Mouse (Mus musculus): ENCODE measurements at regions not wholly inside any gene's neighbourhood (a gene's known extent, or its start where the extent isn't known, plus 50 kb on each side); places are given as distances from the start of the nearest gene placed in this dataset.

DNA sequence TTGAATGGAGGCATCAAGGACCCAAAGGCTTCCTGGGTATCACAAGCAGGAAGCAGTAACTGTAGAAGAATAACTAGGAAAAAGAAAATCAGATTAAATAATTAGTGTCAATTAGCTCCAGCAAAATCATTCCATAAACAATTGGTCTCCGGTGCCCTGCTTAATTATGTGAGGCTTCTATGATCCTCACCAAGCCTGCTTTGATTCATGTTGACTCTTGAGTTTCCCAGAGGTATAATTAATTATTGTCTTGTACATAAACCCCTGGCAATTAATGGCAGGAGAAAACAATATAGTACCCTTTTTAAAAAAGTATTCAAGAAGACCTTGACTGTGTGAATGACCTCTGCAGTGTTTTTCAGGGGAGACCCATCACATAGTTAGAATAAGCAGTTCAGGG, 61.5 kb upstream of the Sp8 start:
- no peak for DNase-seq (ENCODE audit: extremely low read depth, low read depth)

DNA sequence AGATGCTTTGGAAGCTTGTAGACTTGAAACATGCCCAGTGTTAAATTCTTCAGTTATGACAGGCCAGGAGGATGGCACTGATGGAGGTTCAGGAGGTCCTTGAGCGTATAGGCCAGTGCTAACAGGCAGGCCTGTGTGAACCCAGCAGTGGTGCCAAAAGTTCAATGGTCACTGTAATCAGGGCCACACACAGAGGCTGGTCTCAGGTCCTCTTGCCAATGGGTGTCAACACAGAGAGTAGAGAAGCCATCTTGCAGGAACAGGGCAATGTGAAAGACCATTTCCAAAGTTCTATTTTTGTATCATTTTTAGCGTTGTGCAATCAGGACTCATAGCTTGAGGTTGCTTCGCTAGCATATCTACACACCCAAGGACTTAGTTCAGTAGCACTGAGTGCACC, 64.2 kb upstream of the Sp8 start:
- DNase-seq (ENCODE audit: extremely low read depth, low read depth): no peak

DNA sequence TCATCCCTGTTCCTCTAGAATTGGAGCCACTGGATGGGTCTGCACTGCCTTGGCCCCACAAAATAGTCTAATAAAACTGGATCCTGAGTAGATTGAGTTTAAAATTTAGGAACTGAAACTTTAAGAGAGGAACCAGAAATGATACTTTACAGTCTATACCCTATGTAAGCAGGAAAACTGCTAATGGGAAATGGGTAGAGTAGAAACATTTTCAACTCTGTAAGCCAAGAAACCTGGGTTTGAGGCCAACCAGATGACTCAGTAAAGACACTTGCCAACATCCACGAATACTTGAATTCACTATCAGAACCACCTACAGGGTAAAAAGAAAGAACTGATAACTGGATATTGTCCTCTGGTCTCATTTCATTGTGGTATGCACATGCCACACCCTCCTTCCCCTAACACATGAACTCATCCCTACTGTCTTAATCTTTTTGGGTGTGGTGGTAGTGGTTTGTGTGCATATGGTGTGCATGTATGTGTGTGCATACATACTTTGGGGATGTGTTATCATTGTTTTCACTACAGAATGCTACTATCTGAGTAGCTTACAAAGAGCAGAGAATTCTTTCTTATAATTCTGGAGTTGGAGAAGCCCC, 70.6 kb upstream of the Sp8 start:
- no peak for DNase-seq (ENCODE audit: extremely low read depth, low read depth)

DNA sequence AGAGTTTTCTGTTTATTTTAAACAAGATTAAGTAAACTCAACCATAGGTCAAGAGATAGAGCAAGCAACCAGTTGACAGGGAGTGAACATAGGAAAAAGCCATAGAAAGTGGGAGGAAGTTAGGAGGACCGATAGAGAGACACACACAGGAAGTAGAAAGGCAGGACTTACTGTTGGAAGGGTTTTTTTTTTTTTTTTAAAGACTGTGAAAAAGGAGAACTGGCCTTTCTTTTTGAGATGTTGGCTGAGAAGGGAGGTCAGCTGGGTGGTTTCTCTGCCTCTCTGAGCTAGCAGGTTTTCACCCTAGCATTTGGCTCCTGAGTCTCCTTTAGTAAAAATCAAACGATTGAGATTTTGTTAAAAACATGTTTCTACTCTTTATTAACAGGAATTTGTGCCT, 73.3 kb upstream of the Sp8 start:
- DNase-seq (ENCODE audit: extremely low read depth, low read depth): no peak

DNA sequence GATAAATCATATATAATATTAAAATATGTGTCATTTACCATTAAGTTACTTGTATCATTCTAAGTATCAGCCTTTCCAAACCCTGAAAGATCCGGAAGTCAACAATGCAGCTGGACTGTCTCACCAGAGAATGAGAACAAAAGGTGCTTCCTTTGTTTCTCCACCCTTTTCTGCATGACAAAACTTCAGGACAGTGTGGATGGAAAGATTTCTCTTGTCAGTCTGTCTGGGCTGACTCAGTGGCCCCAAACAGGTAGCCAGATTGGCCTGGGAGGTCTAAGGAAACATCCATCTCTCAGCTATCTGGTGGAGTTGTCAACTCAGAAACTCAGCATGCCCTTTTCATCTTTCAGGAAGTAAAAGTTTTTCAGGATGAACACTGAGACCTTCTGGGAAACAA, 79.7 kb upstream of the Sp8 start:
- no peak for DNase-seq (ENCODE audit: extremely low read depth, low read depth)

DNA sequence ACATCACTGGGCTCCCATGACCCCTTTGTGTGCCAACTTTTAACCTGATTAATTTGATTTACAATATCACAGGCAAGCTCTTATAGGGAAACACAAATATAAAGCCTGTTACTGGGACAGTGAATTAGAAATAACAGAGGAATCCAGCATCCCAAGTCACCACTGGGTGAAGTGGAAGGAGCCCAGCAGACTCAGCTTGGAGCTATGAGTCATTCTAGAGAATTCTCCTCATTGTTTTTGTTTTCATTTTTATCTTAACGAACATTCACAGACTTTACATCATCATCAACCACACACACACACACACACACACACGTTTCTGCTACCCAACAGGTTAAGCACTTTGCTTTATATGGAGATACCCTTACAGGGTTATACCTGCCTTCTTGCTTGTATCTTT, 92.1 kb upstream of the Sp8 start:
- DNase-seq (ENCODE audit: extremely low read depth, low read depth): no peak

DNA sequence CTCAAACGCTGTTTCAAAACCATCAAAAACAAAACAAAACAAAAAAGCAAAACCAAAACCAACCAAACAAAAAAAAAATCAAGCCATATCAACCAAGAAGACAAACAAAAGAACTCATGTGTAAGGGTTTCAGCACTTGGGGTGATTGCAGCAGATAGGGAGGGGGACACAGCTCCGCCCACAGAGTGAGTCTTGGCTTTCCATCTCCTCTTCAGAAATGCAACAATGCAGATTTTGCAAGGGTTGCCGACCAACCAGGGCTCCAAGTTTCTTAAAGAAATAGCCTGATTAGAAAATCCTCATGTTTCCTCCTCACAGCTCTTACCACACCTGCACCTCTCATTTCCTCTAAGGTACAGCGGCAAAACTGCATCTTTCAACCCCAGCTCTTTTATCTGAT, 107.0 kb upstream of the Sp8 start:
- DNase-seq (ENCODE audit: extremely low read depth, low read depth): no peak

DNA sequence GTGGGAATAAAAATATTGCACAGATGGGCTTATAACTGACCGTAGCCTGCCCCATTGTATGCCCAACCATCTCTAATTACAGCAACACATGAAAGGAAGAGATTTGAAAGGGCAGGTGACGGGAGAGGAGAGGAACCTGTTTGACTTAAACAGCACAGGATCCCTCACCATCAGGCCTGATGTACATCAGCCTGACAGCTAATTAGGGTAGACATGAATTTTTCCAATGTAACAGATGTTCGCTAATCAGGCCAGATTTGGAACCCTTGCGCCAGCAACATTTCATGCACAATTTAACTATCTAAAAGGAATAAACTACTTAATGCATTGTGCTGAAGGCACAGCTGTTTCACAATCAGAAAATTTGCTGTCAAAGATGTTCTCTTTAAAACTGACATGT, 120.2 kb upstream of the Sp8 start:
- DNase-seq (ENCODE audit: extremely low read depth, low read depth): no peak

DNA sequence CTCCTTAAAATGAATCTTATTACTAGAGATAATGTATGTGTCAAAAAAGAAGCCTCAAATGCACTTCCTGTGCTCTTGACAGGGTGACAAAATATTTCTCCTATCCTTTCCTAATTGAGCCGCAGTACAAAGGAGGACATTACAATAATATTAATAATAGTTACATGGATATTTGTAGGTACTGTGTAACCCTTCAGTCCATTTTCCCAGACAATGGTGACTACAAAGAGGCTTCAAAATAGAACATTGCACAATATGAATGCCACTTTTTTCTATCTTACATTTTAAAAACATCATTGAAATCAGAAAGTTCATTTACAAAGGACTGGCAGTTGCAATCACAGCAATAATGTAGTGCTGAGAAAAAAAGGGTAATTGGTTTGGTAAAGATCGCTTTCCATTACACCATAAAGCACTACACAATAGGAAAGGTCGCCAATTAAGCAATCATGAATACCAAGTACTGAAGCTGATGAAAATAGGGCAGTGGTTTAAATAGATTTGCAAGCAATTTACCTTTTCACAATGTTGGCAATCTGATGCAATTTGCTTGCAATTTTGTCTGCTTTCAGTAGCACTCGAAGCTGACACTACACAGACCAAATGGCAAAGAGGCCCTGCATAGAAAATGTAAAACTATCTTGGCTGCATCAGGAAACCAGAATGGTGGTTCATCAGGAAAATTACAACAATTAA, 126.1 kb upstream of the Sp8 start:
- DNase-seq (ENCODE audit: extremely low read depth, low read depth): no peak

DNA sequence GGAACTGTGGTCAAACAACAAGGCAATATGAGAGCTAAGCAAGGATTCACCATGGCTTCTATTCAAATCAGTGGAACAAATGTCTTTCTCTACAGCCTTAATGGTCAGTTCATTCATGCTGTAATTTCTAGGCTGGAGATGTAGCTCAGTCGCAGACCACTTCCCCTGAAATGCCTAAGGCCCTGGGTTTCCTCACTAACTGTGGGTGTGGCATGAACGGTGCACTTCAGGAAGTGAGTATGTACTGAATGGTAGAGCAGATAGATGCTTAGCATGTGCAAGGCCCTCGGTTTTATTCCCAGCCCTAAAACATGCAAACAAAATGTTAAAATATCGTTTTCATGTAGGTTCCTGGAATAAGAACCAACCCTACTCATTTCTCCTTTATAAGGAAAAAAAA, 129.3 kb upstream of the Sp8 start:
- DNase-seq (ENCODE audit: extremely low read depth, low read depth): no peak

DNA sequence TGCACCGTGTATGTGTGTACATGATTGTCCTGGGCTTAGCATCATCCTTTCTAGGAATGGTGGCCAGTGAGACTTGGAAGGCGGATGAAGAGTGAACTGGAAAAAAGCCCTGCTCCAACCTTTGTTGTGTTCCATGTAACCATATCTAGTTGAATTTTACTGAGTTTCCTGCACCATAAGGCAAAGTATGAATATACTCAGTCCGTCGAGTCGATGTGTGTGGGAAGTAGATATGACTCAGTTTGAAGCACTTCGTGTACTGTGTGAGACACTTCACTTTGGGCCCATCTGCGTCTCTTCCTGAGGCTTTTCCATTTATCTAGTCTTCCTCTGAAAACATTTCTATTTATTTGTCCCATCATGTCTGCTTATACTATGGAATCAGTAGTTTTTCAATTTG, 139.5 kb upstream of the Sp8 start:
- DNase-seq (ENCODE audit: extremely low read depth, low read depth): no peak

DNA sequence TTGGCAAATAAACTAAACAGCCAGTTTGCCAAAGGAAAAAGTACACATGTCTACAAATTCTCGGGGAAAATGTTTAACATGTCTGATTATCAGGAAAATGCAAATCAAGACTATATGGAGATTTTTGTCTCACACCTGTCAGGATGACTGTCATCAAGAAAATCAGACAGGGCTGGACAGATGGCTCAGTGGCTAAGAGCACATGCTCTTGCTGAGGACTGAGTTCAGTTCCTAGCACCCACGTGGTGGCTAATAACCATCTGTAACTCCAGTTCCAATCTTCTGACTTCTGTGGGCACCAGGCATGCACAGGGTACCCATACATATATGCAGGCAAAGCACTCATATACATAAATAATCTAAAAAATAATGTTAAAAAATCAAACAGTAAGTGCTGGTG, 141.3 kb upstream of the Sp8 start:
- DNase-seq (ENCODE audit: extremely low read depth, low read depth): no peak

DNA sequence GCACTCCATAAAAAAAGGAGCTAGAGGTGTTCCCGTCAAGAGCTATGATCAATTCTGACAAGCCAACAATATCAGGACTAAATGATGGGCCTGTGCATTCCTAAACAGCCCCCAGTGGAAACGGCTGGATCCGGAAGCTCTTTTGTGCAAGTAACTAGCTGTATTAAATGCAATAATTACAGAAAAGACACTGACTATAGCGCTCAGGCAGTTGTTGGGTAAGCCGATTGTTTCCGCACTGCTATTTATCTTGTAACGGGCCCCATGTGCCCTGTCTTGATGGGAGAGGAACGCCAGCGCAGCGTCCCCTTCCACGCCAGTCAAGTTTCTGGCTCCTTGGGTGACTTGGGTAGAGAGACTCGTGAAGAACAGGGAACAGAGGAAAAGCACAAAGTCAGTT, 142.4 kb upstream of the Sp8 start:
- no peak for DNase-seq (ENCODE audit: extremely low read depth, low read depth)

DNA sequence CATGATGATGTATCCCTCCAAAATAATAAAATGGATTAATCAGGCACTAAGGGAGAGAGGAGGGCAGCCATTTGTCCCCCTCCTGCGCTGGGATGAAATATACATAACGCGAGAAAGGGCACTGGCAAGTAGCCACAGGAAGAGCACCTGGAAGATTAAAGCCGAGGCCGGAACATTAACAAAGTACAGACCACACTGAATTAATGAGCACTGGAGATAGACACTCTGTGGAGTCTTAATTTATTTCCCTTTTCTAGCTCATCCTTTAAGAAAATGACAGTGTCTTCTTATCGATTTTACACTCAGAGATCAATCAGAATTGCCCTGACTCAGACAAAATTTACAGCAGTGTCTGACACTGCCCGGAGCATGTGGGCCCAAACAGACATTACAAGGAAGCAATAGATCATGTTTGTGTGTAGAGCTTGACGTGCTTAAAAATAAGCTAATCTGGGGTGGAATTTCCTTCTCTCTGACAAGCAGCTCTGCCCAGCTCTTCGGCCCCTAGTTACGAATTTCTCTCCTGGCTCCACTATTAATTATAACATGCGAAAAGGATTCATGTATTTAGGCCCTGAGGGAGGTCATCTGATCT, 143.0 kb upstream of the Sp8 start:
- no peak for DNase-seq (ENCODE audit: extremely low read depth, low read depth)

DNA sequence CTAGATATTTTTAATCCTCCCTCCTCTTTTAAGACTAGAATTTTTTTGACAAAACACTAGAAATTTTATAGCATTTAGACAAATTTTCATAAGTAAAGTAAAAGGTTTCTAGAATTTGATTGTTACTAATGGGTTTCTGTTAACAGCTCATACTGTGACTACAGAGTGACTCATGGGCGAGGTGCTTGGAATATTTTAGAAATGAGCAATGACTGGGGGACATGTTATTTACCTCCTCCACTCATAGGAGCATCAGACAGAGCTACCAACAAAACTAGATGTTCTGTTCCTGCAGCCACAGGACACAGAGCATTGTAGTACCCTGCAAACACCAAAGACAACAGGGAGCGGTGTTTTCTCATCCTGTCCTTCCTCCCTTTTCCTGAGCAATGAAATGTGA, 144.3 kb upstream of the Sp8 start:
- DNase-seq (ENCODE audit: extremely low read depth, low read depth): no peak

DNA sequence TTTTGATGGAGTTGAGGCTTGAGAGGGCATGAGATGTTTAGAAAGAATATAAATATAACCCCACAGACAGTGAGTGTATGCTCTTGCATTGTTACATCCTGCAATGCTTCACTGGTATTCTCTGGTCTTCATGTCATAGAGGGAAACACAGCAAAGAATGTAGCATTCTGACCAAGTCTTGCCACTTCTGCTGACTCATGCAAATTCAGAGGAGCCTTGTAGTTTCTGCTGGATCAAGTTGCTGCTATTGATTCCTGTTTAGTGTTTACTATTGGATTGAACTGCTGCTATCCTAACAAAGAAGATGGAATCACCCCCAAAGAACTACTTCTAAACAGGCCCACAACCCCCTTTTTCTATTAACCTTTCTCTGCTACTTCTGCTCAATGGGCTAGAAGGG, 148.0 kb upstream of the Sp8 start:
- DNase-seq (ENCODE audit: extremely low read depth, low read depth): no peak

DNA sequence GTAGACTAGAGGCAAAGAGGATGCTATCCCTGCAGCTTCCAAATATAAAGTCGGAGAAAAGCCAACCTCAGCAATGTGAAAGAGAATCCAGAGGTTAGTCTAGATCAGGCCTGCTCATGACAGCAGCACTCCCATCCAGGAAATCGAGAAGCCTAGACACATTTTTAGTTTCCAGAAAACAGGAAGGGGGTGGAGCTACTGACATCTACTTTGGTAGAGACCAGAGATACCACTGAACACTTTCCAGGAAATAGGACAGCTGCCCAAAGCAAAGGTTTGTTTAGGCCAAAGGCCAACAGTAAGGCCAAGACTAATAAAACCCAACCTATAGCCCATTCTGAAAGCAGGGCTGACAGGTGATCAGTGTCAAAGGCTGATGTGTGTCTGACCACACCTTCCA, 151.4 kb upstream of the Sp8 start:
- DNase-seq (ENCODE audit: extremely low read depth, low read depth): no peak

DNA sequence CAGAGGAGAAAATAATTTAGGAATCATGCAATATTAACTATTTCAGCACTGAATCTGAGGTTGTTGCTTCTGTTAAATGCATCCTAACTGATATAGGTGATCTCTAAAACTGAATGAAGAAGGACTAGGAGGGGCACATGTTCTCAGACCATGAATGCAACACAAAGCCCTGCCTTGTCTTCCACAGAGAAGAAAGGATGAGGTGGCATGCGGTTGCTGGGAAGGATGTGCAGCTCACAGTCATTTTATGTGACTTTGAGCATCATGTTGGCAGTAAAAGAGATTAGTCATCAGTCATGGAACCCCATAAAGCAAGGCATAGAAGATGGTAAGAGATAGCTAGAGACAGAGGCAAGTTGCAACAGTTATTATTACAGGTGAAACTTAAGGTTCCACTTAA, 163.2 kb upstream of the Sp8 start:
- DNase-seq (ENCODE audit: extremely low read depth, low read depth): no peak

DNA sequence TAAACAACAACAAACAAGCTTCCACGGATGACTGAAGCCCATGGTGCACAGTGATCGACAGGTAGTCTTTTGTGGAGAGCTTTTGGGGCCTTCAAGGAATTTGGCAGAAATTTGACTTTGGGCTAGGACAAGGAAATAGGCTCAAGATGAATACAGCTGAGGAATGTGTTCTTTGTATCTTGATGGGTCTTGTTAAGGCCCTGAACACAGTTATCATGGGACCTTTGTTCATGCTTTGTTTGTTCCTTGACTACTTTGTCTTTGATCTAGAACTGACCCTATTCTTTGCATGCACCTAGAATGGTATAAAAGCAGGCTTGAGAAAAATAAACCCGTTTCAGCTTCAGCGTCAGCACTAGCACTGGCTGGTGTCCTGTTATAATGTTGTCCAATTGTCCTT, 168.1 kb upstream of the Sp8 start:
- no peak for DNase-seq (ENCODE audit: extremely low read depth, low read depth)

DNA sequence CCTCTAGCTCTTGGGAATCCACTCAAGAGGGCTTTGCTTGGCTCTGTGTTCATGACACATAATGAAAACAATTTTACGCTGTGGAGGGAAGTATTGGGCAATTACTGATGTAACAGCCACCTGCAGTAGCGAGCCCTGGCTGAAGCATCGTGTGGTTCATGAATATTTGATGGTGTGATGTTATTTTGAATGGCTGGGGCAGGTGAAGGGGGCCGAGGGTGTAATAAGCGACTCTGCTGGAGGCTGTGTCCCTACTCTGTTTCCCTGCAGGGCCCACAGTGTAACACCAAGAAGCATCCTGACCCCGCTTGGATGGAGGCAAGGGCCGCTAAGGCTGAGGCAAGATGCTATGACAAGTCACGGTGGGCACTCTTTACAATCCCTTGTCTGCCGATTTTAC, 184.6 kb upstream of the Sp8 start:
- DNase-seq (ENCODE audit: extremely low read depth, low read depth): no peak

DNA sequence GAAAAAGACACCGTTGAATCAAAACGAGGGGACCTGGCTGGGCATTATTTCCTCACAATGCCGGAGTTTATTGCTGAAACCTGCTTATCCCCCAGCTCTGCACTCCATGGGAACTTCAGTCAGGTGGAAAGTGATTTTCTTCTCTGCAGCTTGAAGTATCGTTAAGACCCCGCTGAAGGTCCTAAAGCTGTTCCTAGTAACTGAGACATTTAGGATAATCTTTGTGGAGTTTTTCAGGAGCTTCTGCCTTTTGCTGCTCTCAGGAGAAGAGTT, 185.0 kb upstream of the Sp8 start:
- DNase-seq (ENCODE audit: extremely low read depth, low read depth): no peak

DNA sequence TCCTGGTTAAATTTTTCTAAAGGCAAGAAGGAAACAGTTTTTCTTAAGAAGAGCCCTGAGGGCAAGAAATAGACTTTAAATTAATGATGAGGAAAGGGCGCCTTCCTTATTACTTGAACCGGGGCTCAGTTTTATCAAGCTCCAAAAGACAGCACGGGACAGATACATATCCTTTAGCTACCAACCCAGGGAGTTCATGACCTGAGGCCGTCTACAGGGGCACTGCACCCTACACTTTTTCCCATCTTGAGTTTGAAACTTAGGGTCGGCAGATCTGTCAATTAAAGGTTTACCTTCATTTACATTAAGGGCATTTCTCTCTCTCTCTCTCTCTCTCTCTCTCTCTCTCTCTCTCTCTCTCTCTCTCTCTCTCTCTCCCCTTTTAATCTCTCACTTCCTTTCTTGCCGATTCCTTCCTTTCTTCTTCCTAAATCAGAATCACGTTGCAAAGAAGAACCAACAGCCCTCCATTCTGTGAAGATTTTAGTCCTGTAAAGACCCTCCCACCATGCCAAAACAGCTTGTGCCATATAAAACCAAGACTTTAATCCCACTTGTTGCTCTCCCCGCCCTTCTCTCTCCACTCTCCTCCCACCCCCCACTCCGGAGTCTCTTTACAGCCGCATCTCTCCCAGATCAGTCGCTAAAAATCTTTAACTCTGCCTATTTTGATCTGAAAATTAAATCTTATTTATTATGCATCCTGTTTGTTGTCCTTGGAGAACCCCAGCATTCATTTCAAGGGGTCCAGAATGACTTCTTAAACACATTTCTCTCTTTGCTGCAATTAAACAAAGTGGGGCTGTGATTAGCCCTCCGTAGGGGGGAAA, 185.5 kb upstream of the Sp8 start:
- no peak for DNase-seq (ENCODE audit: extremely low read depth, low read depth)

Data from MEL-GATA-1-ER (cell line).